Mouse (Mus musculus) megakaryocyte, embryonic 14.5 days (primary cell): ENCODE results near the gene Ttc25. TPM values are rescaled to one million over a fixed set of nuclear protein-coding genes. Genes with fewer than 3 reads are reported as not detected.
A peak's percentile ranks its signal among the peaks of the same experiment; 100 is the strongest.

Source experiments
- H3K27me3 ChIP-seq: replicated peaks from 2 replicates; pipeline ENCODE3; 2012; ENCODE audit warnings: inconsistent platforms
- H3K36me3 ChIP-seq: replicated peaks from 2 replicates; pipeline ENCODE3; 2012; ENCODE audit warnings: low read length, inconsistent platforms, mixed read lengths
- H3K4me1 ChIP-seq: 2 replicates; pipeline ENCODE4 v1.6.1; 2012; ENCODE audit warnings: inconsistent platforms
- H3K4me3 ChIP-seq: replicated peaks from 2 replicates; pipeline ENCODE3; 2012; ENCODE audit warnings: moderate library complexity, mild to moderate bottlenecking, inconsistent platforms
- H3K9me3 ChIP-seq: 2 replicates; pipeline ENCODE4 v1.6.1; 2012; ENCODE audit warnings: inconsistent platforms
- FLI1 ChIP-seq: IDR thresholded peaks from 2 replicates; pipeline ENCODE4 v1.6.1; 2012; ENCODE audit warnings: low read length, inconsistent platforms, mixed read lengths
- GATA1 ChIP-seq: IDR thresholded peaks from 3 replicates; pipeline ENCODE4 v1.6.1; 2012; ENCODE audit warnings: mixed read lengths, low read length, inconsistent platforms, borderline replicate concordance
- polyA plus RNA-seq: library from polyadenylated mRNA; stranded (reverse); fragments of >175 nt; gene quantifications from 2 replicates; pipeline ENCODE4 v1.2.3, GENCODE M21; 2012; ENCODE audit warnings: low replicate concordance; ENCODE audit not compliant: insufficient read depth

Ttc25 gene
- polyA plus RNA-seq, 1 experiment = 0.29 TPM

DNA sequence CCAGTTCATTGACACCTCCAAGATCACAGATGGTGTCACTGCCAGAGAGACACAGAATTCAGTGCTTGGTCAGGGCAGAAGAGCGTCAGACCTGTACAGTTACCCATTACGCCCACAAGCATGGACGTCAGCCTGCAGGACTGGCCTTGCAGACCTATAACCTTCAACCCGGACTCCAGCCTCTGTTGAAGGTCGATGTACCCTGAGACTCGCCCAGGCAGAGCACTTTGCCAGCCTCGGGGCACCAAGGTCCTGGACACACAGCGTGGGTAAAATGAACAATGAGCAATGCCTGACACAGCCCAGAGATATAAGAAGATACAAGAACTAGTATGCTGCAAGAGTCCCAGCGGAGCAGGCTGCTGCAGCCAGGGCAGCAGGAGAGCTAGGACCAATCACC, 30.3 kb upstream of the Ttc25 start:
- Histone ChIP-seq H3K9me3 (no peaks in the 10 kb centered on the region), H3K27me3 (no peaks in the 10 kb centered on the region), H3K4me1 (peaks cover 11% of the 10 kb centered on the region; the same call in 1 of the 2 replicates), H3K36me3 (peaks cover 100% of the 10 kb centered on the region), H3K4me3 (no peak overlapping the region)
- TF ChIP-seq GATA1 (no peak), FLI1 (no peak)

DNA sequence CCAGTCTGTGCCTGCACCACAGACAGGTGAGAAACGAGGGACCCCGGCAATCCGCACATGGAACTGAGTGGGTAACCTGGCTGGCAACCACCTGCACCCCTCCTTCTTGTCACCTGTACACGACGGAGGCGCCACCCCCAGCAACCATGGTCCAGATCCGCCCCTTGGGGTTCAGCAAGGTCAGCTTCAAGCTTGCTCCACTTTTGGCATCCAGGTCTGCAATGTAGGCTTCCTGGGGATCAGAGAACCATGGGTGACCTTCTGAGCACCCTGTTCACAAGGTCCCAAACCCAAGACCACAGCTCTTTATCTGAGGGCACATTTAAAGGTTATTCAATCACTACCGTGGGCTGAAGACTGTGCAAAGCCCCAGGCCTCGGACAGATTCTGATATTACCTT, 29.6 kb upstream of the Ttc25 start:
- Histone ChIP-seq H3K4me1 (peaks cover 16% of the 10 kb centered on the region; the same call in 1 of the 2 replicates), H3K9me3 (no peaks in the 10 kb centered on the region), H3K27me3 (no peaks in the 10 kb centered on the region), H3K4me3 (no peak overlapping the region), H3K36me3 (peaks cover 100% of the 10 kb centered on the region)
- TF ChIP-seq FLI1 = no peak
- TF ChIP-seq GATA1 = no peak

DNA sequence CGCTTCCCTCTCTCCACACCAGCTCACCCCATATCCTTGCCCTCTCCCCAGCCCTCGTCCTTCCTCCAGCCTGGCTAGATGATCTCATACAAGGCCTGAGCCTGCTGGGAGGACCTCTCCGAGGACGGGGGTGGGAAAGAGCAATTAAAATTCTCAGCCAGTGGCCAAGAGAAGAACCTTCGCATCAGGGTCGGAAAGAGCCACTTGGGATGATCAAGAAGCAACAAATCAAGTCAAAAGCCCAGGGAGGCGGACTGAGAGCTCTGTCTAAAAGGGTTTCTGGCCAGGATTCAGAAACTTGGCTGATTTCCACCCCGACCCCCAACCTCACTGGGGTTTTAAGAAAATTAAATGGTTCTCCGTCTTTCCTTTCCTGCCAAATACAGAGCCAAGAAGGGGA, 29.1 kb upstream of the Ttc25 start:
- Histone ChIP-seq H3K4me3 (no peak overlapping the region), H3K27me3 (no peaks in the 10 kb centered on the region), H3K4me1 (peaks cover 18% of the 10 kb centered on the region; the same call in 1 of the 2 replicates), H3K36me3 (peaks cover 100% of the 10 kb centered on the region), H3K9me3 (no peaks in the 10 kb centered on the region)
- TF ChIP-seq GATA1 = no peak
- TF ChIP-seq FLI1 = no peak

DNA sequence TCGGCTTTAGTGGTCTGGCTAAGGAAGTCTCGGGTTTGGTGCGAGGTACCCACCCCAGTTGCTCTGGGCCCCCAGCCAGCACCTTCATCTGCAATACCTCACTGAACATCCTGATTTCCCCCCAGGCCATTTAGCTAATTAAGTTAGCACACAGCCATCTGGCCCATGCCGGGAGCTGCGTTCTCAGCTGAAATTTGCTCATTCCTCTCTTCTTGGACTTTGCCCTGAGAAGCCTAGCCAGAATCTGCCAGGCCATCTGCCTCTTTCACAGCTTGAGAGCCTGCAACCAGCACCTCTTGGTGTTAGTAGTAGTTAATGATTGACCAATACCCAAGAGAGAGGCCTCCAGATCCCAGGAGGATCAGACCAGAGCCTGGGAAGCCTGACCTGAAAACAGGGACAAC, 27.2 kb upstream of the Ttc25 start:
- peaks cover 19% of the 10 kb centered on the region for H3K4me1 ChIP-seq

DNA sequence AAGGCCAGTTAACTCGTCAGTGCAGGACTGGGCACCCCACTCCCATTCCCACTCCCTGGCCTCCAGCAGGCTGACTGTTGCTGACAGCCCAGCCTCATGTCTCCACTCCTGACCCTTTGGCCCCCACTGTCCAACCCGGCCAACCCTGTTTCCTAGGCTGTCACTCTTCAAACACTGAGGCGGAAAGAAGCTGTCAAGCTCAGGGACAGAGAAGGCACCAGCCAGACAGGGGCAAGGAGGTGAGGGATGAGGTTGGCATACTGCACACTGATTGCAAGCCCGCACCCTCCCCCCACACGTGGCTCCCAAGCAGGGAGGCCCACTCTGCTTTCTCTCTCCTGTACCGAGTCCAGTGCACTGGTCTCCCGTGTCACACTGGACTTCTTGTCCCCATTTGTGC, 26.2 kb upstream of the Ttc25 start:
- H3K9me3 ChIP-seq = no peaks in the 10 kb centered on the region
- peaks cover 100% of the 10 kb centered on the region for H3K36me3 ChIP-seq
- TF ChIP-seq GATA1 = no peak
- TF ChIP-seq FLI1 = no peak
- no peak overlapping the region for H3K4me3 ChIP-seq
- H3K4me1 ChIP-seq = peaks cover 29% of the 10 kb centered on the region
- no peaks in the 10 kb centered on the region for H3K27me3 ChIP-seq

More for the DNA sequence above, 27.2 kb upstream of the Ttc25 start:
- H3K27me3 ChIP-seq = no peaks in the 10 kb centered on the region
- no peak for TF ChIP-seq GATA1
- no peak for TF ChIP-seq FLI1
- H3K36me3 ChIP-seq = peaks cover 100% of the 10 kb centered on the region
- no peaks in the 10 kb centered on the region for H3K9me3 ChIP-seq
- H3K4me3 ChIP-seq = no peak overlapping the region

DNA sequence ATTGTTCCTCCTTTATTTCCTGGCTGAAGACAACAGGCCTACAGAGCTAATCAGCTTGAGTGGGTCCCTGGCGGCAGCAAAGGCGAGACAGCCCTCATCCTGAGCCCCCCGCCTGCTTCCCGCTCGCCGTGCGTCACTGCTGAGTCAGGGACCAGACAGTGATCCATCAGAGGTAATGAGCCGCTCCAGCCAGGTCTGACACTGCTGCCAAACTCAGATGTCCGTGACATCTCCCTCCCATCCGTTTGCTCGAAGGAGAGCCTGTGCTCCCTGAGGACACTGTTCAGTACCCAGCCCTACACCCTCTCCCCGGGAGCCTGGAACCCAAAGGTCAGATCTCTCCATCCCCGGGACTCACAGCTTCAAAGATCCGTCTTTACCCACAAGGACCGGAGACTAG, 24.6 kb upstream of the Ttc25 start:
- peaks cover 45% of the 10 kb centered on the region for H3K4me1 ChIP-seq
- H3K9me3 ChIP-seq = no peaks in the 10 kb centered on the region
- H3K36me3 ChIP-seq = peaks cover 100% of the 10 kb centered on the region
- TF ChIP-seq GATA1 (no peak), FLI1 (no peak)
- no peaks in the 10 kb centered on the region for H3K27me3 ChIP-seq
- no peak overlapping the region for H3K4me3 ChIP-seq

DNA sequence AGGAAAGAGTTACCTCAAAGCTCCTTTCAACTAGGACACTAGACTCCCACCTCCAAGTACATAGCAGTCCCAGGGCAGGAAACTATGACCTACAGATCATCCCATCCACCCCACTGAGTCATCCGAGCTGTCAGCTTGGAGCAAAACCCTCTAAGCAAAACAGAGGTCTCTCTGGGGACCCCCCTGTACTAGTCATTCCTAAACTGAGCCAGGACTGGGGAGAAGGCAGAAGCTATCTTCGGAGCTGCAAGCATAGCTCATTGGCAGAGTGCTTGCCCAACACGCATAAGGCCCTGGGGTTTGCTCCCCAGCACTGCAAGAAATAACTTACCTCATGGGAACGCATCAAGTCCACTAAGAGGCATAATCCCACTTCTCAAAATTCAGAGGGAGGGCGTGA, 21.0 kb upstream of the Ttc25 start:
- H3K4me1 ChIP-seq = peaks cover 62% of the 10 kb centered on the region
- peaks cover 65% of the 10 kb centered on the region for H3K36me3 ChIP-seq
- peak overlapping the region; percentile 14 for H3K4me3 ChIP-seq
- TF ChIP-seq GATA1 = no peak
- no peaks in the 10 kb centered on the region for H3K27me3 ChIP-seq
- no peaks in the 10 kb centered on the region for H3K9me3 ChIP-seq

DNA sequence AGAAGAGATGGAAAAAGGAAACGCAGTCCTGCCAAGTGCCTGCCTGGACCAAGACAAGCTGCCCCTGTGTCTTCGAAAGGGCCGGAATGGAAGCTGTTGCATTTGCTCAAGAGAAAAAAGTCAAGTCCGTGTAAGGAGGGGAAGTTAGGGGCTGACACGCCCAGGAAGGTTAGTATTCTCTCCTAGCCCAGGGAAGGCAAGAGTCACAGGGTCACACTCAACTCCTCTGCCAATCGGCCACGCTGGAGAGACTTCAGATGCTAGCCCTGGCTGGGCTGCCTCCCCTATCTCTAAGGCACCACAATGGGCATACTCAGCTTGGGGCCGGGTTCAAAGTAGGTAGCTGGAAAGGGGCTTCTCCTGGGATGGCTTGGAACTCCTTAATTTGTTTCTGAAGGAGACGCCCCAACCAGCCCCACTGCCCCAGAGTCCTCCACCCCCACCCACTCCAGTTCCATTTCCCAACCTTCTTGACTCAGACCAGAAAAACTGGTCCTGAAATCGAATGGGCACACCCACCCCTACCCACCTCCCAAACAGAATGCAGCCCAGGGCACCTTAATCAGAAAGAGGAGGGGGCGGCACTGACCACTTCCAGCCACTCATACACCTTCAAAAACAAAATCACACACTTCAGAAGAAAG, 20.3 kb upstream of the Ttc25 start:
- TF ChIP-seq FLI1 (no peak), GATA1 (no peak)
- Histone ChIP-seq H3K36me3 (peaks cover 58% of the 10 kb centered on the region), H3K9me3 (no peaks in the 10 kb centered on the region), H3K4me1 (peaks cover 55% of the 10 kb centered on the region), H3K4me3 (peak overlapping the region; percentile 65), H3K27me3 (no peaks in the 10 kb centered on the region)

DNA sequence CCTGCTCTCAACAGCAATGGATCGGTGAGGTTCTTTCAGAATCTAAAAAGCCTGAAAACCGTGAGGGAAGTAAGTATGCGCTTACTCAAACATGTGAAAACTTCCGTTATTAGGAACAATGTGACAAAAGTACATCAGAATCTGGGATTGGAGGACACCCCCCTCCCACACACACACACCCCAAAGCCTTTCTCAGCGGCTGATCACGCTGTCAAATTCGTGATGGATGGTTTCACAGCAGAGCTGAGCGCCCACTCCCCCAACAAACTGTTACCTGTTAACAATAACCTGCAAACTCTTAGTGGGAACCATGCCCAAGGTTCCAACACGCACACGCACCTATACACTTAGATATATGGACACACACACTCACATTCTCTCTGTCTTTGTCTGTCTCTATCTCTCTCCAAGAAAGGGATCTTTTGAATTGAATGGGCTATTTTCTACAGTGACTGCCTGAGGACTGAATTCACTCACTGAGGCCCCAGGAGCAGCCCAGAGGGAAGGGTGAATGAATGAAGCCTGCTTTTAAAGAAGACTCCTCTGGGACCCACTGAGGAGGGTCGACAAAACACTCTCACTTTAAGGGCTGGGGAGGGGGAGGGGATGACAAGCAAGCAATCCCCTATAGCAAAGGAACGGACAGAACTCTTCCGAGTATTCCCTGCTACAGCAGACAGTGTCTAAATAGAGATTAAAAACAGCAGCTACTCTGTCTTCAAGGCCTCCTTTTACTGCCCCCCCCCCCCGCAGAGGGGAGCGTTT, 19.2 kb upstream of the Ttc25 start:
- no peak for TF ChIP-seq GATA1
- TF ChIP-seq FLI1 = no peak
- H3K4me1 ChIP-seq = peaks cover 50% of the 10 kb centered on the region
- H3K27me3 ChIP-seq = no peaks in the 10 kb centered on the region
- peaks cover 46% of the 10 kb centered on the region for H3K36me3 ChIP-seq
- no peaks in the 10 kb centered on the region for H3K9me3 ChIP-seq
- peak overlapping the region; percentile 95 for H3K4me3 ChIP-seq

DNA sequence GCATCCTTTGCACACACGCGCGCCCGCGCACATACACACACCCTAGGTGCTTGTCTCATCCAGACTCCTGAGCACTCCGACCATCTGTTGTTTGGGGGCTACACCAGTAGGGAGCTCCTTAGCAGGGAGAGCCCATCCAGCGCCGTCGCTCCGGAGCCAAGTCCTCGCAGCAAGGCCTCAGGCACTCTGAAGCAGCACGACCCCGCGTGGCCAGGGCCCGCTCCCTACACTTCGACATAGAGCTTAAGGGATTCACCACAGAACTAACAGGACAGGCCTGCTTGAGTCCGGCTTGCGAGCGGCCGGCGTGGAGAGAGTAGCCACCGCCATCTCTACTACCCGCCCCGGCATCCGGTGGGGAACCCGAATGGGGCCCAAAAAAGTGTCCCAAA, 18.3 kb upstream of the Ttc25 start:
- Histone ChIP-seq H3K27me3 (no peaks in the 10 kb centered on the region), H3K4me3 (peak overlapping the region; percentile 95), H3K36me3 (peaks cover 38% of the 10 kb centered on the region), H3K4me1 (peaks cover 57% of the 10 kb centered on the region), H3K9me3 (no peaks in the 10 kb centered on the region)
- TF ChIP-seq FLI1 (no peak), GATA1 (no peak)
